Mouse (Mus musculus) urinary bladder, postnatal 4 days (tissue): ENCODE results near the gene Slc22a22.
A peak's percentile ranks its signal among the peaks of the same experiment; 100 is the strongest.

Experiments
- DNase-seq, 2 experiments: peaks; one replicate each; pipeline ENCODE4 v3.0.0; 2021 to 2022; ENCODE audit warnings: low spot score in 2 of 2

Gene Slc22a22

DNA sequence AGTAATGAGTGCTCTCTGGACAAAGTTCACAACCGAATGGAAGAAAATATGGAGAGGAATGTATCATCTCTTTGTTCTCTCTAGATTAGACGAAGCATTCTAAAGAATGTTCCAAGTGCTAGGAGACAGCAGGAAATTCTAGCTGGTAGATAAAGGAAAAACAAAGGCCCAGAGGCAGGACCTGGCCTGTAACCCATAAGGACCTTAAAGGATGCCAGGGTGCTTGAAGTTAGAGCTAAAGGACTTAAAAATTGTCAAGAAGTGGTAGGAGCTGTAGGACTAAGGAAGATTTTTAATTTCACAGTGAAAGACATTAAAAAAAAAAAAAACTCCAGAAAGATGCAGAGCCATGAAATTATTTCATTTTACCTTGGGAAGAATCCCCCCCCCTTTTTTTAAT lies at the start of gene Slc22a22:
Gene Slc22a22 (minus strand): TSS at position 101 of the 400 bp plus-strand sequence.
- no peak for DNase-seq

DNA sequence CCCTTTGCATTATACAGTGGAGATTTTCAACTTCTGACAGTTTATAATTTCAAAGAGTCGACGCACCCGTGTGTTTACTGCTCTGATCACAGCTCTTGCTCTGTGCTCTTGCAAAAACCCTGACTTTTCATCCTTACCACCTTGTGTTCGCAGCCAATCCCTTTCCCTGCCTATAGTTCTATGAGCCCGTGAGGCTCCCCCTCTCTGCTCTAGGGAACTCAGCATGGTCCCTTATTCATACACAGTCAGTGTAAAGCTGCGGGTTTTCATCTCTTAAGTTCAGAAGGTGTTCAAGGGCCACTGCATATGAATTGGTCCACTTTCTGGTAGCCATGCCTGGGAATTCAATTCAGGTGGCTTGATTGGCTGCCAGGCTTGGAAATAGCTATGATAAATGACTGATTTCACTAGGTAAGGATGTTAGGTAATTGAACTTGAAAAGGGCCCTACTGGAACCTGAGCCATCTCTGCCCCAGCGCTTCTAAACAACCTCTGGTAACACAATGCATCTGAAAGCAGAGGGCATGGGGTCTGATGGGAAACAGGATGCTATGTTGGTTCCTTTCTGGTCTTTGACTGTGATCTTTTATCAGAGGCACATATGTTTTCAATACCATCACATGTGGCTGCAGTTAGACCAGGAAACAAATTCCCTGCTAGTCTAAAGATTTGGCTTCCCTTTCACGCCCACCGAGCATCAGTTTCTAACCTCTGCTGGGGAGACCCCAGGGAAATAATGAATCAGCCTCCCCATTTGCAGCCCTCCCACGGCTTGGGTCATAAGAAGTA lies 46.3 kb upstream of the Slc22a22 start:
- DNase-seq = no peak

DNA sequence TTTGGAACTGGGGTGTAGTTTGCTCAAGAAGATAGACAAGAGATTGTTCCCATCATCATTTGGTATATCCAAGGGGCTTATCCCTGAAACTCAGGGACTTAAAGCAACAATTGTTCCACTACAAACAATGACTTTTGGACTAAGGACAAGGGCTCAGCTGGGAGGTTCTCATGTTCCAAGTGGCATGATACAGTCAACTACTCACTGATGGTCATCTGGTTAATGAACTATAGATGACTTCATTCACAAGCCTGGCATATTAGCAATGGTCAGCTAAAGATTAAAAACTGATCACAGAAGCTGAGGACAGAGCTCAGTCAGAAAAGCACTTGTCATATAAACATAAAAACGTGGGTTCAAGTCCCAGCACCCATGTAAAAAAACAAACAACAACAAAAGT lies 44.7 kb upstream of the Slc22a22 start:
- DNase-seq = no peak

DNA sequence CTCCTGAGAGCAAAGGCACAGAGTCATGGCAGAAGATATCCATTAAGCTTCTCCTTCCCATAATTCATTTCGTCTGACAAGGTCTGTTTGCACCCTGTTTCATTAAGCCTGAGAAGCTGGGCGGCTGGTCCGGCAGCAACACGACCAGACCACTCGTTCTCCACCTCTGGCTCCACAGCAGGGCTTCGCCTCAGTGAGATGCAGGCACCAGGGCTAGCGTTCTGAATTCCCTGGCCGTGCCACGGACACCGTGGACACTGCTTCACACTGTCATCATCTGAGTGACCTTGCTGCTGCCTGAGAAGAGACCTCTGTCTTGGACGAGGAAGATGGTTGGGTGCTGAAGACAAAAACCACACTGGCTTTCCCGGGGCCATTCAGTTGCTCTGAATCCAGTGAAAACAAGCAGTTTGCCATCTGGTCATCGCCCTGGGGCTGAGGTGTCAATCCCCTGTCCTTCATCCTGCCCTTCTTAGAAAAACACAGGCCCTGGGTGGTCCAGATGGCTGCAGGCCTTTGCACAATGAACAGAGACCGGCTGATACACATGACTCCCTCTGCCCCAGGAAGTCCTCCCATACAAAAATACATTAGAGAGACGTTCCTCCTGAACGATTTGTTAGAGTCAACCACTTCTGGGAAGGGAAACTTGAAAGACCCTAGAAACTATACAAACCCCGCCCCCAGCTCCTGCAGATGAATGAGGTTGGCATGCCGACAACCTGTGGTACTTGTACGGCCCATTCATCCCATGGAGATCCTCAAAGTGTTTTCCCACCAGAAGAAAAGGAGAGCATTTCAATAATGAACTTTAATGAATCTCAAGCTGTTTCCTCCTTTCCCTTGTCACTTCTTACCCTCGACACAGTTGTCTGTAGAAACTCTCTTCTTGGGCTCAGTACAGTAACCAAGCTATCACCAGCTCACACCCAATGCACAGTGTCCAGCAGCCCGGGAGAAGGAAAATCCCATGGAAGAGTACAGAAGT lies 32.1 kb upstream of the Slc22a22 start:
- no peak for DNase-seq

- DNase-seq = peak; percentile 49 to 88
Observed at GRCm38 (mm10) chr15:57508242-57509184, 31.1 kb upstream of the Slc22a22 start.

- DNase-seq = no peak
Observed at GRCm38 (mm10) chr15:57504126-57504705, 26.8 kb upstream of the Slc22a22 start.

DNA sequence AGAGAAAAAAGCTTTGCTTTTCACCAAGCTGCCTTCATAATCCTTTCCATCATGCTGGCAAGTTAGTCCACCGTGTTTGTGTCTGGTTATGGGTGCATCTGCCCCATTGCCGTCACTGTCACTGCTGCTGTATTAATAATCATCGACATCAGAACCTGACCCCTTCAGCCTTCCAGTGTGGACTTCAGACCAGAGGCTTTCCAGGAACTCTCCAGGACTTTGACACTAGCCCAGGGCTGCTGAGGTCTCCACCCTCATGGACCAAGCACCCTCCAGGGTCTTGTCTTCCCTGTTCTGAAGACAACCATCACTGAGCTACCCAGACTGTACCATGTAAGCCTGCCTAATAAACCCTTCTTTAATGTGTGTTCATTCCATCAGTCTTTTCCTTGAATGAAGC lies 26.2 kb upstream of the Slc22a22 start:
- DNase-seq = no peak

GRCm38 (mm10) chr15:57501559-57501958 lies 24.1 kb upstream of the Slc22a22 start:
- DNase-seq = no peak

- no peak for DNase-seq
Observed at GRCm38 (mm10) chr15:57496106-57496505, 18.7 kb upstream of the Slc22a22 start.

DNA sequence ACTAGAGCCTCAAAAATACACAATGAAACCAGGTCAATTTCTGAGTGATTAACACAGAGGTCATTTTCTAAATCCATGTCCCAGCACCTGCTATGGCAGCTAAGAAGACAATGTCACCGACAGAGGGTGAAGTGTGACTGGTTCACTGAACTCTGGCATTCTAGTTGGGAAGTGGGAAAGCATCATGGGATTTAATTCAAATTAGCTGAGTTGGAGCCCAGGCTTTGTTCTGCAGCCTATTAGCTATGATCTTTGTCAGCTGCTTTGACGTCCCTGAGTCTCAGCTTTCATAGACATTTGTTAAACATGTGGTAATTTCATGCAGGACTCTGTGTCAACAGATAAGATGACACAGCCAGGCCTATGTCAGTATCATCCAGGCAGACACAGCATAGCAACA lies 5.1 kb upstream of the Slc22a22 start:
- DNase-seq = no peak

GRCm38 (mm10) chr15:57471648-57472047 lies 5.8 kb downstream of the Slc22a22 start:
- no peak for DNase-seq

- no peak for DNase-seq
Observed at GRCm38 (mm10) chr15:57465996-57466395, 11.4 kb downstream of the Slc22a22 start.

DNA sequence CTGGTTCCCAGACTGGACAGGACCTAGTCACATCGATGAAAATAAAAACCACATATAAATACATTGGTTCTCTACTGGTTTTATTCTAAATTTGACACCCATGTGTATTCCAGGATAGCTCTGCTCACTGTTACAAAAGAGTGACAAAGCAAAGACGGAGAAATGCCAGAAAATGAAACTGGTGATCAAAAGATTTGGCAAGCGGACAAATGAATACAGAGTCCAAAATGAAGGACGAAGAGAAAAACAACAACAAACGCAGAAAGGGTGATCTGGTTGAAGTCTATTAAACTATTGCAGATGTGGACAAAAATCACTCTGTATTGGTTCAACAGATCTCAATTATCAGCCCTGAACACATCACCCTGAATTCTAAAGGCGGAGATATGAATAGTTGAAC lies 12.4 kb downstream of the Slc22a22 start:
- DNase-seq = no peak

- DNase-seq = no peak
Observed at GRCm38 (mm10) chr15:57464066-57464465, 13.4 kb downstream of the Slc22a22 start.

- no peak for DNase-seq
Observed at GRCm38 (mm10) chr15:57461284-57461683, 16.1 kb downstream of the Slc22a22 start.

DNA sequence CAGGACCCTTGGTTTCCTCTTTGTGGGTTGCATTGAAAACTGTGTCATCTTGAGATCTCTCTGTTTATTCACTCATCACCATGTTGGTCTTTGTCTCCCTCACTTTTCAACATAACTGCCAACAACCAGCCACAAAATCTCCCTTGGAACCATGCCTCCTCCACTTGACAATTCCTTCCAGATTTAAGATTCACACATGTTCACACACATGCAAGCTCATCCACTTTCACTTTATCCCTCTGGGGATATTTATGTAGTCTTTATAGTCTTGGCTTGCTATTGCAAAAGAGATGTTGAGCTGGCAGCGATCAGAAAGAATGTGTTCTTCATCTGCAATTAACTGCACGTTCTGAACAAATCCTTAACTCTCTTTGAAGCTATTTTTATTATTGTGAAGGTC lies 20.1 kb downstream of the Slc22a22 start:
- DNase-seq = no peak

- no peak for DNase-seq
Observed at GRCm38 (mm10) chr15:57434710-57435404, 42.6 kb downstream of the Slc22a22 start.

DNA sequence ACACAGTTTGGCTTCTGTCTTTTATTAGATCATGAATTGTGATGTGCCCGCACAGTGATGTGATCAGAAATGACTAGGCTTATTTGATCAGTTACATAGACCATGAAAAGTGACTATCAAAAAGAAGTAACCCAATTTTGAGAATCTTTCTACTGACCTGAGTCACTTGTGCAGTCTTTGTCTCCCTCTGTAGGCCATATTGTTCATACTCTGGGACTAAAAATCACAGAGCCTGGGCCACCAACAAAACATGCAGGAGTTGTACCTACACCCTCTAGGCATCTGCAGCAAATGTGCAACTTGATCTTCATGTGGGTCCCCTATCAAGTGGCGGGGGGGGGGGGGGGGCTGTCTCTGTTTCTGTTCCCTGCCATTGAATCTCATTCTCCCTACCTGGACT lies 68.9 kb downstream of the Slc22a22 start:
- DNase-seq = no peak

DNA sequence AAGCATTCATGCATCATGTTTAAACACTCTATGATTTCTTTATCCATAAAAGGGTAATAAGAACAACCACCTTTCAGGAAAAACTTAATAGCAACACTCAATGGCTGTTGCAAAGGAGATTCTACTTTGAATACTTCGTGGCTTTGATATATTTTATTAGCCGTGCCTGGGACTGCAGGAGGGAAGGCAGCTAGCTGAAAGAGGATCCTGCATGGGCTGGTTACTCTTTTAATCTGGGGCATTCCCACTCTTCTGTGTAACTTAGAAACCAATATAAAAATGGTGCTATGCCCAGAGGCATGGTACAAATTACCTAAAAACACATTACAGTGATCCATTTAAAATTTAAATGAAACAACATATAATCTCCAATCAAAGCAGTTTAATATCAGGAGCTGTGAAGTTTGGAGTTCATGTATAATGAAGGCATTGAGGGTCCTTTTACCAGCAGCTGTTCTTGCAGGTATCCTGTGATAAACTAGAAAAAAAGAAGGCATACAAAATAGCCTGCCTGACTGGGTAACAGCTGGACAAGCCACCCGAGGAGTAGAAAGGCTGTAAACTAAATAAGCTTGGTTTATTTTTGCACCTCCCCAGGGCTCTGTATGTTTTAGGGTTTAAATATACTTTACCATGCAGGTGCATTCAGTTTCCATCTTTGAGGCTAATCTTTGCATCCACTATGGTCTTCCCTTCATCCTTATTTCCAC lies 78.8 kb downstream of the Slc22a22 start:
- no peak for DNase-seq

DNA sequence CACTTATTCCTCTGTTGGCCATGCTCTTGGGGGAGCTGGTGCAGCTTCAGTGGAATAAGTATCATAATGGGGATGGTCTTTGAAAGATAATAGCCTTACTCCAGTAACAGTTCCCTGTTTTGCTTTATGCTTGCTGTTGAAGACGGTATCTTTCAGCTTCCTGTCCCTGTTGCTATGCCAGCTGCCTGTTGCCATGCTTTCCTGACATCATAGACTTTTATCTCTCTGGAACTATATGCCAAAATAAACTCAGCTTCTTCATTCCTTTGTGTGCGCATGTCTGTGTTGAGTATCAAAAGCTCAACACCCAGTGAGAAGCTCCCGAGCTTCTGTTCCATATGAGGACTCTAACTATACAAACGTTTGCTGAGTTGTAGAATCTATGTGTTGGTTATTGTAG lies 83.4 kb downstream of the Slc22a22 start:
- DNase-seq = no peak
